Mouse (Mus musculus): ENCODE data around the gene Filip1.

DNA sequence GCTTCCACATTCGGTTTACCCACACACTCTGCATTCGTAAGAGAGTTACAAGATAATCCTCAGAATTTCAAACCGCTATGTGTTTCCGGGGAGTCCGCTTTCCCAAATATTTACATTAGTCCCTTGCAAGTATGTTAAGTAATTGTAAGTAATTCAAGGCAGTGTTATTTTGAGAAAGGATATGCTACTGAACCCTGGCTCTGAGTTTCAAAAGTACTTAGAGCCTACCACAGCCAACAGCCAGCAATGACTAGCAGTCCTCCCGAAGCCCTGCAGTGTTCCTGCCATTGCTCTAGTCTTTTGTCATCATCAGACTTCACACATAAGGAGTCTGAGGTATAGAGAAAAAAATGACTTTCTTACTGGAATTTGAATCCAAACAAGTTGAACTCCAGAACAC is 67.8 kb downstream of the Filip1 start:
- TF ChIP-seq CTCF (IDR thresholded peaks at IDR 0.05; ENCODE audit: control insufficient read depth, insufficient read depth, insufficient read length) (no peak), MAX (IDR thresholded peaks at IDR 0.05) (no peak), CEBPB (IDR thresholded peaks at IDR 0.05; ENCODE audit: low read depth) (no peak), USF1 (IDR thresholded peaks at IDR 0.05; ENCODE audit: low read depth) (no peak), MYOG (IDR thresholded peaks at IDR 0.05; ENCODE audit: control insufficient read depth, extremely low read depth, insufficient read length) (no peak)

Measured in C2C12 (cell line).